Mouse (Mus musculus): ENCODE data around the gene Cd70. TPM values are rescaled to one million over a fixed set of nuclear protein-coding genes. Genes with fewer than 3 reads are reported as not detected.

The Cd70 gene
- polyA plus RNA-seq, 1 experiment from 2014 or later = not detected

DNA sequence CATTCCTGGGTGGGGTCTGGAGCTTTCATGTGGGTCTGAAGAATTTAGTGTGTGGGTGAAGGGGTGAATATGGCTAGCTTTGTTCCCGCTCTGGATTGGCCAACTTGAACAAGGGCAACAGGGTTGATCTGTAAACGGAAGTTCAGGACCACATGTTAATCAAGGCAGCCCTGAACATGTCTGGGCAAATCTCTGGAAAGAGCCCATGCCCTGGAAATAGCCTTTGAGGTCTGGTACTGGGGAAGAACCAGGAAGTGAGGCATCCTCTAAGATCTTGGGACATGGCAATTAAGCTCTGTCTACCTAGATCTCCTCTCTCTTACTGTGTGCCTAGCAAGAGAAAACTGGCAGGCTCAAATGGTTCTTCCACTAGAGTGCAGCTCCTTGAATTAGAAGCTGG lies 27.7 kb downstream of the Cd70 start:
- H3K9me3 ChIP-seq (ENCODE audit: control insufficient read depth, low read length) = no peaks in the 10 kb centered on the region
- WGBS = 86% methylated on average over 2 of the region's 2 CpGs
- H3K27ac ChIP-seq (ENCODE audit: low read length) = no peak overlapping the region
- H3K4me2 ChIP-seq (ENCODE audit: low read depth, low read length) = no peak overlapping the region
- no peaks in the 10 kb centered on the region for H3K27me3 ChIP-seq (replicated peaks; ENCODE audit: control insufficient read depth, insufficient read depth, low read length)
- no peak overlapping the region for H3K4me3 ChIP-seq (ENCODE audit: low read length)
- H3K9ac ChIP-seq (ENCODE audit: low read depth, low read length) = no peak overlapping the region
- H3K36me3 ChIP-seq (ENCODE audit: control insufficient read depth, insufficient read depth, low read length) = no peaks in the 10 kb centered on the region
- H3K4me1 ChIP-seq (ENCODE audit: control insufficient read depth, insufficient read depth, low read length) = peaks cover 4% of the 10 kb centered on the region; the same call in 1 of the 2 replicates
- no peak for ATAC-seq

GRCm38 (mm10) chr17:57118524-57119349 lies 30.8 kb downstream of the Cd70 start:
- no peak overlapping the region for H3K4me3 ChIP-seq (ENCODE audit: low read length)
- ATAC-seq = peak; percentile 93

GRCm38 (mm10) chr17:57116801-57117200 lies 32.8 kb downstream of the Cd70 start:
- no peaks in the 10 kb centered on the region for H3K27me3 ChIP-seq (replicated peaks; ENCODE audit: control insufficient read depth, insufficient read depth, low read length)
- H3K27ac ChIP-seq (ENCODE audit: low read length) = no peak overlapping the region
- WGBS = 67% methylated on average over 2 of the region's 2 CpGs
- H3K9ac ChIP-seq (ENCODE audit: low read depth, low read length) = no peak overlapping the region
- peaks cover 4% of the 10 kb centered on the region; the same call in 1 of the 2 replicates for H3K4me1 ChIP-seq (ENCODE audit: control insufficient read depth, insufficient read depth, low read length)
- no peak for ATAC-seq
- no peaks in the 10 kb centered on the region for H3K9me3 ChIP-seq (ENCODE audit: control insufficient read depth, low read length)
- H3K36me3 ChIP-seq (ENCODE audit: control insufficient read depth, insufficient read depth, low read length) = no peaks in the 10 kb centered on the region
- no peak overlapping the region for H3K4me2 ChIP-seq (ENCODE audit: low read depth, low read length)
- no peak overlapping the region for H3K4me3 ChIP-seq (ENCODE audit: low read length)

More at GRCm38 (mm10) chr17:57118524-57119349, 30.8 kb downstream of the Cd70 start:
- 2% methylated on average over 11 of the region's 11 CpGs for WGBS
- H3K27me3 ChIP-seq (replicated peaks; ENCODE audit: control insufficient read depth, insufficient read depth, low read length) = no peaks in the 10 kb centered on the region
- H3K9ac ChIP-seq (ENCODE audit: low read depth, low read length) = no peak overlapping the region
- H3K9me3 ChIP-seq (ENCODE audit: control insufficient read depth, low read length) = no peaks in the 10 kb centered on the region
- no peaks in the 10 kb centered on the region for H3K36me3 ChIP-seq (ENCODE audit: control insufficient read depth, insufficient read depth, low read length)
- peaks cover 4% of the 10 kb centered on the region; the same call in 1 of the 2 replicates for H3K4me1 ChIP-seq (ENCODE audit: control insufficient read depth, insufficient read depth, low read length)
- H3K4me2 ChIP-seq (ENCODE audit: low read depth, low read length) = no peak overlapping the region
- no peak overlapping the region for H3K27ac ChIP-seq (ENCODE audit: low read length)

GRCm38 (mm10) chr17:57112768-57113474 lies 36.7 kb downstream of the Cd70 start:
- no peak overlapping the region for H3K27ac ChIP-seq (ENCODE audit: low read length)
- H3K4me1 ChIP-seq (ENCODE audit: control insufficient read depth, insufficient read depth, low read length) = no peaks in the 10 kb centered on the region
- H3K9me3 ChIP-seq (ENCODE audit: control insufficient read depth, low read length) = no peaks in the 10 kb centered on the region
- H3K4me3 ChIP-seq (ENCODE audit: low read length) = no peak overlapping the region
- H3K36me3 ChIP-seq (ENCODE audit: control insufficient read depth, insufficient read depth, low read length) = no peaks in the 10 kb centered on the region
- 78% methylated on average over 10 of the region's 10 CpGs for WGBS
- H3K4me2 ChIP-seq (ENCODE audit: low read depth, low read length) = no peak overlapping the region
- H3K27me3 ChIP-seq (replicated peaks; ENCODE audit: control insufficient read depth, insufficient read depth, low read length) = no peaks in the 10 kb centered on the region
- no peak for ATAC-seq
- H3K9ac ChIP-seq (ENCODE audit: low read depth, low read length) = no peak overlapping the region

DNA sequence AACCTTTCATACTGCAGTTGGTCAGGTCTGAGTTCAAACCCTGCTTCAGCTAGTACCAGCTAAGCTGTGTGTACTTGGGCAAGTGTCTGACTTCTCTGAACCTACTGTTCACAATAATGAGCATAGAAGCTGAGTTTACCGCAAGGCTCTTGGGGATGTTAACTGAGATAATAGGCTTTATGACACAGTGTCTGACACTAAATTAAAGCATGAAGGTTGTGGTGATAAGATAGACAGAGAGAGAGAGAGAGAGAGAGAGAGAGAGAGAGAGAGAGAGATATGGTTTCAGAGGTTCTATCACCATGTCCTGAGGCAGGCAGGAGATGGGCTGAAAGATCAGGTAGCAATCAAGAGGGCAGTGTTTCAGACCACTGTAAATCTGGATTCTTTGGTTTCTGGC lies 39.6 kb downstream of the Cd70 start:
- Histone ChIP-seq H3K27ac (ENCODE audit: low read length) (no peak overlapping the region), H3K27me3 (replicated peaks; ENCODE audit: control insufficient read depth, insufficient read depth, low read length) (no peaks in the 10 kb centered on the region), H3K4me2 (ENCODE audit: low read depth, low read length) (no peak overlapping the region), H3K4me1 (ENCODE audit: control insufficient read depth, insufficient read depth, low read length) (peaks cover 5% of the 10 kb centered on the region; the same call in 1 of the 2 replicates), H3K9ac (ENCODE audit: low read depth, low read length) (no peak overlapping the region), H3K9me3 (ENCODE audit: control insufficient read depth, low read length) (no peaks in the 10 kb centered on the region), H3K4me3 (ENCODE audit: low read length) (no peak overlapping the region), H3K36me3 (ENCODE audit: control insufficient read depth, insufficient read depth, low read length) (no peaks in the 10 kb centered on the region)
- WGBS = 80% methylated on average over 1 of the region's 1 CpGs
- no peak for ATAC-seq

DNA sequence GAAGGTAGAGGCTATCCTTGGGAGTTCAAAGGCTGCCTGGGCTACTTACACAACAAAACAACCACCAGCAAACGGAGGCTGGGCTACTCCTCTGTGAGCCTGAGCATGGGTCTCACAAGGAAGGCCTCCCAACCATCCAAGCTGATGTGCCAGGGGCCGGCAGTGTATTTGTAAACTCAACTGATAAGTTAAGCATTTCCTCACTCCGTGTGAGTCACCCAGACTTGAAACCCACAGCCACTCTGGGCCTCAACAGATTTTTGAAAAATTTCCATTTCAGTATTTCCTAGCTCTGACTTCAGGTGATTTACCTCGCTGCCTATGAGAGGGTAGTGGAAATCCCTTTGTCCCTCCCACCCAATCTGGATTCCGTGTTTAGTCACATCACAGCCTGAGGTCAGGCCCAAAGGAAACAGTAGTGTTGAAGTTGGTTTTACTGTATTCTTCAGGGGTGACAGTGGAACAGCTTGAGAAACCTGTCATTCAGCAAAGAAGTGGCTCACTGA lies 40.9 kb downstream of the Cd70 start:
- 48% methylated on average over 5 of the region's 5 CpGs for WGBS
- Histone ChIP-seq H3K4me3 (ENCODE audit: low read length) (no peak overlapping the region), H3K36me3 (ENCODE audit: control insufficient read depth, insufficient read depth, low read length) (no peaks in the 10 kb centered on the region), H3K9me3 (ENCODE audit: control insufficient read depth, low read length) (no peaks in the 10 kb centered on the region), H3K27me3 (replicated peaks; ENCODE audit: control insufficient read depth, insufficient read depth, low read length) (no peaks in the 10 kb centered on the region), H3K4me2 (ENCODE audit: low read depth, low read length) (no peak overlapping the region), H3K9ac (ENCODE audit: low read depth, low read length) (no peak overlapping the region), H3K27ac (ENCODE audit: low read length) (no peak overlapping the region), H3K4me1 (ENCODE audit: control insufficient read depth, insufficient read depth, low read length) (peaks cover 13% of the 10 kb centered on the region)
- ATAC-seq = no peak

DNA sequence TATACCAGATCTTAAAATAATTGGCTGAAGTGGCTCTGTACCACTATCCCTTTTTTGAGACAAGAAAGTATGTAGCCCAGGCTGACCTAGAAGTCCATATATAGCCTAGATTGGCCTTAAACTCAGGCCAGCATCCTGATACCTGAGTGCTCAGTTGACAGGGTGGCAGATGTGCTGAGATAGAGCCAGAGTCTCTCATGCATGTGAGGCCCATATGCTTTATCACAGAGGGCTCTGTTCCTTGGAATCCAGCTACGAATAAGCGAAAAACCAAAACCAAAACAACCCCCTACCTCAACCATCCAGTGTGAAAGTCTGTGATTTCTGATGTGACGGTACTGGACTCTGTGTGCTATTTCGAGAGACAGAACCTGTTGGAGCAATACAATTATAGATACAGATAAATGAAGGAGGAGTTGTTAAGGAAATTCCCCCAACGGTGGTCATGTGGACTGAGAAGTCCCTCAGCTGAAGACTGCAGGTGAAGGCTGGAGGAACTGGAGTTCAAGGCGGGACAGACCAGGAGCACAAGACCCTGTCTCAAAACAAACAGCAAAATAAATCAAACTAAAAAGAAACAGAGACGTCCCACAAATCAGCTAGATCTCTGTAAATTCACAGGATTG lies 41.4 kb downstream of the Cd70 start:
- Histone ChIP-seq H3K36me3 (ENCODE audit: control insufficient read depth, insufficient read depth, low read length) (no peaks in the 10 kb centered on the region), H3K4me1 (ENCODE audit: control insufficient read depth, insufficient read depth, low read length) (peaks cover 13% of the 10 kb centered on the region), H3K9me3 (ENCODE audit: control insufficient read depth, low read length) (no peaks in the 10 kb centered on the region), H3K4me2 (ENCODE audit: low read depth, low read length) (no peak overlapping the region), H3K27me3 (replicated peaks; ENCODE audit: control insufficient read depth, insufficient read depth, low read length) (no peaks in the 10 kb centered on the region), H3K27ac (ENCODE audit: low read length) (no peak overlapping the region), H3K9ac (ENCODE audit: low read depth, low read length) (no peak overlapping the region), H3K4me3 (ENCODE audit: low read length) (no peak overlapping the region)
- WGBS = 77% methylated on average over 7 of the region's 7 CpGs
- ATAC-seq = no peak

DNA sequence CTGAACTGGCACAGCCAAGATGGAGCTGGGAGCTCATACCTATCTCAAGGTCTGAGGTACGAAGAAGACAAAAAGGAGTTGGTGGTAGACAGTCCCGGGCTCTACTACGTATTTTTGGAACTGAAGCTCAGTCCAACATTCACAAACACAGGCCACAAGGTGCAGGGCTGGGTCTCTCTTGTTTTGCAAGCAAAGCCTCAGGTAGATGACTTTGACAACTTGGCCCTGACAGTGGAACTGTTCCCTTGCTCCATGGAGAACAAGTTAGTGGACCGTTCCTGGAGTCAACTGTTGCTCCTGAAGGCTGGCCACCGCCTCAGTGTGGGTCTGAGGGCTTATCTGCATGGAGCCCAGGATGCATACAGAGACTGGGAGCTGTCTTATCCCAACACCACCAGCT lies 42.5 kb downstream of the Cd70 start:
- Histone ChIP-seq H3K4me3 (ENCODE audit: low read length) (no peak overlapping the region), H3K4me1 (ENCODE audit: control insufficient read depth, insufficient read depth, low read length) (peaks cover 13% of the 10 kb centered on the region), H3K36me3 (ENCODE audit: control insufficient read depth, insufficient read depth, low read length) (peaks cover 2% of the 10 kb centered on the region; the same call in 1 of the 2 replicates), H3K4me2 (ENCODE audit: low read depth, low read length) (no peak overlapping the region), H3K27ac (ENCODE audit: low read length) (no peak overlapping the region), H3K9me3 (ENCODE audit: control insufficient read depth, low read length) (no peaks in the 10 kb centered on the region), H3K9ac (ENCODE audit: low read depth, low read length) (no peak overlapping the region), H3K27me3 (replicated peaks; ENCODE audit: control insufficient read depth, insufficient read depth, low read length) (no peaks in the 10 kb centered on the region)
- no peak for ATAC-seq
- 90% methylated on average over 5 of the region's 5 CpGs for WGBS

- Histone ChIP-seq H3K36me3 (ENCODE audit: control insufficient read depth, insufficient read depth, low read length) (peaks cover 2% of the 10 kb centered on the region; the same call in 1 of the 2 replicates), H3K4me3 (ENCODE audit: low read length) (peak overlapping the region; percentile 68), H3K4me1 (ENCODE audit: control insufficient read depth, insufficient read depth, low read length) (peaks cover 13% of the 10 kb centered on the region), H3K4me2 (ENCODE audit: low read depth, low read length) (peak overlapping the region; percentile 89), H3K9me3 (ENCODE audit: control insufficient read depth, low read length) (no peaks in the 10 kb centered on the region), H3K9ac (ENCODE audit: low read depth, low read length) (peak overlapping the region; percentile 76), H3K27ac (ENCODE audit: low read length) (no peak overlapping the region), H3K27me3 (replicated peaks; ENCODE audit: control insufficient read depth, insufficient read depth, low read length) (no peaks in the 10 kb centered on the region)
- WGBS = 14% methylated on average over 9 of the region's 9 CpGs
- ATAC-seq = no peak
These were observed 43.6 kb downstream of the Cd70 start for GRCm38 (mm10) chr17:57106035-57106368.
